Mouse (Mus musculus): ENCODE data around the gene Clcn2. TPM values are rescaled to one million over a fixed set of nuclear protein-coding genes. Genes with fewer than 3 reads are reported as not detected.

The Clcn2 gene
- polyA plus RNA-seq, 1 experiment from 2014 or later = 11.9 TPM

- H3K4me3 ChIP-seq (ENCODE audit: low read depth, low read length) = peak overlapping the region; percentile 71
- no peak for DNase-seq (ENCODE audit: low spot score)
- H3K9me3 ChIP-seq (ENCODE audit: control insufficient read depth, low read length) = no peaks in the 10 kb centered on the region
- peak overlapping the region; percentile 98 for H3K27ac ChIP-seq (replicated peaks; ENCODE audit: low read depth, low read length)
- no peaks in the 10 kb centered on the region for H3K27me3 ChIP-seq (replicated peaks; ENCODE audit: control insufficient read depth, insufficient read depth, low read length)
- ATAC-seq (ENCODE audit: low read depth) = no peak; the same call in 1 of the 2 replicates
- WGBS = 2% methylated on average over 8 of the region's 8 CpGs
- H3K4me1 ChIP-seq (ENCODE audit: control insufficient read depth, insufficient read depth, low read length) = peaks cover 19% of the 10 kb centered on the region
- H3K9ac ChIP-seq (ENCODE audit: low read depth, low read length) = peak overlapping the region; percentile 81
- peak overlapping the region; percentile 92 for H3K4me2 ChIP-seq (ENCODE audit: low read depth, low read length)
- H3K36me3 ChIP-seq (ENCODE audit: control insufficient read depth, insufficient read depth, low read length) = peaks cover 35% of the 10 kb centered on the region
Measured at GRCm38 (mm10) chr16:20716841-20717180, 735 bp downstream of the Clcn2 start.

- H3K9me3 ChIP-seq (ENCODE audit: control insufficient read depth, low read length) = no peaks in the 10 kb centered on the region
- H3K27me3 ChIP-seq (replicated peaks; ENCODE audit: control insufficient read depth, insufficient read depth, low read length) = no peaks in the 10 kb centered on the region
- 0% methylated on average over 15 of the region's 68 CpGs for WGBS
- peaks cover 35% of the 10 kb centered on the region for H3K36me3 ChIP-seq (ENCODE audit: control insufficient read depth, insufficient read depth, low read length)
- peak overlapping the region; percentile 81 for H3K9ac ChIP-seq (ENCODE audit: low read depth, low read length)
- peak; percentile 95 for DNase-seq (ENCODE audit: low spot score)
- H3K4me3 ChIP-seq (ENCODE audit: low read depth, low read length) = peak overlapping the region; percentile 71
- peaks cover 19% of the 10 kb centered on the region for H3K4me1 ChIP-seq (ENCODE audit: control insufficient read depth, insufficient read depth, low read length)
- peak; percentile 90 for ATAC-seq (ENCODE audit: low read depth)
- H3K4me2 ChIP-seq (ENCODE audit: low read depth, low read length) = peak overlapping the region; percentile 92
- peak overlapping the region; percentile 98 for H3K27ac ChIP-seq (replicated peaks; ENCODE audit: low read depth, low read length)
Measured at GRCm38 (mm10) chr16:20715976-20716840, 1.3 kb downstream of the Clcn2 start.

GRCm38 (mm10) chr16:20715566-20715965 lies 2.0 kb downstream of the Clcn2 start:
- H3K9me3 ChIP-seq (ENCODE audit: control insufficient read depth, low read length) = no peaks in the 10 kb centered on the region
- peak overlapping the region; percentile 98 for H3K27ac ChIP-seq (replicated peaks; ENCODE audit: low read depth, low read length)
- H3K4me1 ChIP-seq (ENCODE audit: control insufficient read depth, insufficient read depth, low read length) = peaks cover 19% of the 10 kb centered on the region
- ATAC-seq (ENCODE audit: low read depth) = no peak
- H3K4me2 ChIP-seq (ENCODE audit: low read depth, low read length) = peak overlapping the region; percentile 92
- peak overlapping the region; percentile 81 for H3K9ac ChIP-seq (ENCODE audit: low read depth, low read length)
- no peaks in the 10 kb centered on the region for H3K27me3 ChIP-seq (replicated peaks; ENCODE audit: control insufficient read depth, insufficient read depth, low read length)
- DNase-seq (ENCODE audit: low spot score) = no peak
- H3K4me3 ChIP-seq (ENCODE audit: low read depth, low read length) = peak overlapping the region; percentile 71
- WGBS = 1% methylated on average over 10 of the region's 12 CpGs
- peaks cover 38% of the 10 kb centered on the region for H3K36me3 ChIP-seq (ENCODE audit: control insufficient read depth, insufficient read depth, low read length)

GRCm38 (mm10) chr16:20715161-20715560 lies 2.4 kb downstream of the Clcn2 start:
- Histone ChIP-seq H3K4me2 (ENCODE audit: low read depth, low read length) (peak overlapping the region; percentile 92), H3K4me1 (ENCODE audit: control insufficient read depth, insufficient read depth, low read length) (peaks cover 19% of the 10 kb centered on the region), H3K36me3 (ENCODE audit: control insufficient read depth, insufficient read depth, low read length) (peaks cover 38% of the 10 kb centered on the region), H3K9ac (ENCODE audit: low read depth, low read length) (peak overlapping the region; percentile 81), H3K4me3 (ENCODE audit: low read depth, low read length) (peak overlapping the region; percentile 71), H3K27ac (replicated peaks; ENCODE audit: low read depth, low read length) (no peak overlapping the region), H3K27me3 (replicated peaks; ENCODE audit: control insufficient read depth, insufficient read depth, low read length) (no peaks in the 10 kb centered on the region), H3K9me3 (ENCODE audit: control insufficient read depth, low read length) (no peaks in the 10 kb centered on the region)
- 41% methylated on average over 2 of the region's 2 CpGs for WGBS
- no peak for ATAC-seq (ENCODE audit: low read depth)
- no peak for DNase-seq (ENCODE audit: low spot score)

GRCm38 (mm10) chr16:20714307-20715080 lies 3.1 kb downstream of the Clcn2 start:
- H3K4me2 ChIP-seq (ENCODE audit: low read depth, low read length) = peak overlapping the region; percentile 92
- H3K4me1 ChIP-seq (ENCODE audit: control insufficient read depth, insufficient read depth, low read length) = peaks cover 19% of the 10 kb centered on the region
- DNase-seq (ENCODE audit: low spot score) (no peak), ATAC-seq (ENCODE audit: low read depth) (no peak)
- no peaks in the 10 kb centered on the region for H3K9me3 ChIP-seq (ENCODE audit: control insufficient read depth, low read length)
- peaks cover 37% of the 10 kb centered on the region for H3K36me3 ChIP-seq (ENCODE audit: control insufficient read depth, insufficient read depth, low read length)
- 49% methylated on average over 11 of the region's 11 CpGs for WGBS
- H3K27me3 ChIP-seq (replicated peaks; ENCODE audit: control insufficient read depth, insufficient read depth, low read length) = no peaks in the 10 kb centered on the region
- H3K9ac ChIP-seq (ENCODE audit: low read depth, low read length) = peak overlapping the region; percentile 81
- no peak overlapping the region for H3K27ac ChIP-seq (replicated peaks; ENCODE audit: low read depth, low read length)
- peak overlapping the region; percentile 71; the same call in 1 of the 2 replicates for H3K4me3 ChIP-seq (ENCODE audit: low read depth, low read length)

- DNase-seq (ENCODE audit: low spot score) (no peak), ATAC-seq (ENCODE audit: low read depth) (no peak)
- Histone ChIP-seq H3K36me3 (ENCODE audit: control insufficient read depth, insufficient read depth, low read length) (peaks cover 46% of the 10 kb centered on the region), H3K4me2 (ENCODE audit: low read depth, low read length) (no peak overlapping the region), H3K9ac (ENCODE audit: low read depth, low read length) (no peak overlapping the region), H3K27me3 (replicated peaks; ENCODE audit: control insufficient read depth, insufficient read depth, low read length) (no peaks in the 10 kb centered on the region), H3K4me1 (ENCODE audit: control insufficient read depth, insufficient read depth, low read length) (peaks cover 16% of the 10 kb centered on the region), H3K27ac (replicated peaks; ENCODE audit: low read depth, low read length) (no peak overlapping the region), H3K9me3 (ENCODE audit: control insufficient read depth, low read length) (no peaks in the 10 kb centered on the region), H3K4me3 (ENCODE audit: low read depth, low read length) (no peak overlapping the region)
- 86% methylated on average over 7 of the region's 7 CpGs for WGBS
Measured at GRCm38 (mm10) chr16:20712889-20713288, 4.7 kb downstream of the Clcn2 start.

GRCm38 (mm10) chr16:20712190-20712589 lies 5.4 kb downstream of the Clcn2 start:
- Histone ChIP-seq H3K27ac (replicated peaks; ENCODE audit: low read depth, low read length) (no peak overlapping the region), H3K9me3 (ENCODE audit: control insufficient read depth, low read length) (no peaks in the 10 kb centered on the region), H3K4me2 (ENCODE audit: low read depth, low read length) (no peak overlapping the region), H3K4me3 (ENCODE audit: low read depth, low read length) (no peak overlapping the region), H3K36me3 (ENCODE audit: control insufficient read depth, insufficient read depth, low read length) (peaks cover 51% of the 10 kb centered on the region), H3K4me1 (ENCODE audit: control insufficient read depth, insufficient read depth, low read length) (peaks cover 16% of the 10 kb centered on the region), H3K9ac (ENCODE audit: low read depth, low read length) (no peak overlapping the region), H3K27me3 (replicated peaks; ENCODE audit: control insufficient read depth, insufficient read depth, low read length) (no peaks in the 10 kb centered on the region)
- DNase-seq (ENCODE audit: low spot score) (no peak), ATAC-seq (ENCODE audit: low read depth) (no peak)
- 74% methylated on average over 9 of the region's 9 CpGs for WGBS

- Histone ChIP-seq H3K9ac (ENCODE audit: low read depth, low read length) (no peak overlapping the region), H3K4me3 (ENCODE audit: low read depth, low read length) (no peak overlapping the region), H3K4me2 (ENCODE audit: low read depth, low read length) (no peak overlapping the region), H3K36me3 (ENCODE audit: control insufficient read depth, insufficient read depth, low read length) (peaks cover 64% of the 10 kb centered on the region), H3K9me3 (ENCODE audit: control insufficient read depth, low read length) (no peaks in the 10 kb centered on the region), H3K27ac (replicated peaks; ENCODE audit: low read depth, low read length) (no peak overlapping the region), H3K4me1 (ENCODE audit: control insufficient read depth, insufficient read depth, low read length) (peaks cover 16% of the 10 kb centered on the region), H3K27me3 (replicated peaks; ENCODE audit: control insufficient read depth, insufficient read depth, low read length) (no peaks in the 10 kb centered on the region)
- DNase-seq (ENCODE audit: low spot score) = no peak
- no peak for ATAC-seq (ENCODE audit: low read depth)
- 73% methylated on average over 4 of the region's 4 CpGs for WGBS
Measured at GRCm38 (mm10) chr16:20710810-20711209, 6.7 kb downstream of the Clcn2 start.

All from embryonic facial prominence, embryonic 14.5 days (tissue).